Mouse (Mus musculus): Measurements from ENCODE around the gene Eif2ak1. TPM values are rescaled to one million over a fixed set of nuclear protein-coding genes. Genes with fewer than 3 reads are reported as not detected.

The Eif2ak1 gene
- polyA plus RNA-seq, 1 experiment from 2014 or later = 48.0 TPM

GRCm38 (mm10) chr5:143917418-143917817, 99.8 kb downstream of the Eif2ak1 start:
- Histone ChIP-seq H3K4me3 (replicated peaks; ENCODE audit: low read length) (no peak overlapping the region), H3K27ac (no peak overlapping the region), H3K9ac (no peak overlapping the region), H3K4me1 (replicated peaks; ENCODE audit: control insufficient read depth, insufficient read depth, low read length) (no peaks in the 10 kb centered on the region), H3K27me3 (ENCODE audit: control insufficient read depth, insufficient read depth, low read length) (no peaks in the 10 kb centered on the region), H3K36me3 (replicated peaks; ENCODE audit: control insufficient read depth, insufficient read depth) (peaks cover 78% of the 10 kb centered on the region), H3K9me3 (ENCODE audit: control insufficient read depth, low read length) (no peaks in the 10 kb centered on the region), H3K4me2 (replicated peaks) (no peak overlapping the region)
- WGBS = 45% methylated on average over 5 of the region's 5 CpGs
- ATAC-seq (ENCODE audit: low FRiP score) = no peak
- DNase-seq (ENCODE audit: low spot score) = peak; percentile 49

- Histone ChIP-seq H3K9ac (no peak overlapping the region), H3K36me3 (replicated peaks; ENCODE audit: control insufficient read depth, insufficient read depth) (peaks cover 85% of the 10 kb centered on the region), H3K27me3 (ENCODE audit: control insufficient read depth, insufficient read depth, low read length) (no peaks in the 10 kb centered on the region), H3K4me1 (replicated peaks; ENCODE audit: control insufficient read depth, insufficient read depth, low read length) (no peaks in the 10 kb centered on the region), H3K4me3 (replicated peaks; ENCODE audit: low read length) (no peak overlapping the region), H3K9me3 (ENCODE audit: control insufficient read depth, low read length) (no peaks in the 10 kb centered on the region), H3K27ac (no peak overlapping the region), H3K4me2 (replicated peaks) (no peak overlapping the region)
- ATAC-seq (ENCODE audit: low FRiP score) = no peak
- 95% methylated on average over 3 of the region's 3 CpGs for WGBS
- no peak for DNase-seq (ENCODE audit: low spot score)
These were observed 100.5 kb downstream of the Eif2ak1 start for GRCm38 (mm10) chr5:143918120-143918519.

GRCm38 (mm10) chr5:143924781-143925452, 107.3 kb downstream of the Eif2ak1 start:
- Histone ChIP-seq H3K27me3 (ENCODE audit: control insufficient read depth, insufficient read depth, low read length) (no peaks in the 10 kb centered on the region), H3K9ac (no peak overlapping the region), H3K4me2 (replicated peaks) (no peak overlapping the region), H3K9me3 (ENCODE audit: control insufficient read depth, low read length) (no peaks in the 10 kb centered on the region), H3K4me3 (replicated peaks; ENCODE audit: low read length) (no peak overlapping the region), H3K36me3 (replicated peaks; ENCODE audit: control insufficient read depth, insufficient read depth) (peaks cover 90% of the 10 kb centered on the region), H3K4me1 (replicated peaks; ENCODE audit: control insufficient read depth, insufficient read depth, low read length) (no peaks in the 10 kb centered on the region), H3K27ac (no peak overlapping the region)
- ATAC-seq (ENCODE audit: low FRiP score) (no peak), DNase-seq (ENCODE audit: low spot score) (no peak)
- WGBS = 90% methylated on average over 6 of the region's 6 CpGs

- no peaks in the 10 kb centered on the region for H3K9me3 ChIP-seq (ENCODE audit: control insufficient read depth, low read length)
- no peak for DNase-seq (ENCODE audit: low spot score)
- H3K27ac ChIP-seq = no peak within 1 kb of the TSS
- H3K4me3 ChIP-seq (replicated peaks; ENCODE audit: low read length) = no peak within 1 kb of the TSS
- no peaks in the 10 kb centered on the region for H3K27me3 ChIP-seq (ENCODE audit: control insufficient read depth, insufficient read depth, low read length)
- no peak within 1 kb of the TSS for H3K4me2 ChIP-seq (replicated peaks)
- H3K4me1 ChIP-seq (replicated peaks; ENCODE audit: control insufficient read depth, insufficient read depth, low read length) = no peaks in the 10 kb centered on the region
- H3K9ac ChIP-seq = no peak within 1 kb of the TSS
- peaks cover 86% of the 10 kb centered on the region for H3K36me3 ChIP-seq (replicated peaks; ENCODE audit: control insufficient read depth, insufficient read depth)
- ATAC-seq (ENCODE audit: low FRiP score) = no peak
- 96% methylated on average over 8 of the region's 8 CpGs for WGBS
These were observed 110.3 kb downstream of the Eif2ak1 start, which contains the start of gene Gm42421 for GRCm38 (mm10) chr5:143927875-143928274. Gene Gm42421 (plus strand): TSS chr5:143928175.

GRCm38 (mm10) chr5:143929291-143929690, 111.7 kb downstream of the Eif2ak1 start:
- Histone ChIP-seq H3K36me3 (replicated peaks; ENCODE audit: control insufficient read depth, insufficient read depth) (peaks cover 74% of the 10 kb centered on the region), H3K4me2 (replicated peaks) (no peak overlapping the region), H3K27me3 (ENCODE audit: control insufficient read depth, insufficient read depth, low read length) (no peaks in the 10 kb centered on the region), H3K9ac (no peak overlapping the region), H3K27ac (no peak overlapping the region), H3K9me3 (ENCODE audit: control insufficient read depth, low read length) (no peaks in the 10 kb centered on the region), H3K4me1 (replicated peaks; ENCODE audit: control insufficient read depth, insufficient read depth, low read length) (no peaks in the 10 kb centered on the region), H3K4me3 (replicated peaks; ENCODE audit: low read length) (no peak overlapping the region)
- no peak for ATAC-seq (ENCODE audit: low FRiP score)
- WGBS = 93% methylated on average over 4 of the region's 4 CpGs
- no peak for DNase-seq (ENCODE audit: low spot score)

GRCm38 (mm10) chr5:143930656-143931055, 113.1 kb downstream of the Eif2ak1 start:
- no peak overlapping the region for H3K4me3 ChIP-seq (replicated peaks; ENCODE audit: low read length)
- DNase-seq (ENCODE audit: low spot score) (no peak), ATAC-seq (ENCODE audit: low FRiP score) (no peak)
- no peak overlapping the region for H3K4me2 ChIP-seq (replicated peaks)
- no peaks in the 10 kb centered on the region for H3K27me3 ChIP-seq (ENCODE audit: control insufficient read depth, insufficient read depth, low read length)
- peaks cover 60% of the 10 kb centered on the region for H3K36me3 ChIP-seq (replicated peaks; ENCODE audit: control insufficient read depth, insufficient read depth)
- H3K9ac ChIP-seq = no peak overlapping the region
- 97% methylated on average over 12 of the region's 12 CpGs for WGBS
- no peaks in the 10 kb centered on the region for H3K9me3 ChIP-seq (ENCODE audit: control insufficient read depth, low read length)
- H3K4me1 ChIP-seq (replicated peaks; ENCODE audit: control insufficient read depth, insufficient read depth, low read length) = no peaks in the 10 kb centered on the region
- H3K27ac ChIP-seq = no peak overlapping the region

GRCm38 (mm10) chr5:143931863-143932580, 114.4 kb downstream of the Eif2ak1 start:
- 78% methylated on average over 6 of the region's 6 CpGs for WGBS
- no peak for DNase-seq (ENCODE audit: low spot score)
- H3K4me2 ChIP-seq (replicated peaks) = no peak overlapping the region
- no peaks in the 10 kb centered on the region for H3K9me3 ChIP-seq (ENCODE audit: control insufficient read depth, low read length)
- H3K4me3 ChIP-seq (replicated peaks; ENCODE audit: low read length) = no peak overlapping the region
- H3K27me3 ChIP-seq (ENCODE audit: control insufficient read depth, insufficient read depth, low read length) = no peaks in the 10 kb centered on the region
- H3K4me1 ChIP-seq (replicated peaks; ENCODE audit: control insufficient read depth, insufficient read depth, low read length) = no peaks in the 10 kb centered on the region
- H3K9ac ChIP-seq = no peak overlapping the region
- H3K36me3 ChIP-seq (replicated peaks; ENCODE audit: control insufficient read depth, insufficient read depth) = peaks cover 47% of the 10 kb centered on the region
- no peak for ATAC-seq (ENCODE audit: low FRiP score)
- no peak overlapping the region for H3K27ac ChIP-seq

- Histone ChIP-seq H3K4me2 (replicated peaks) (no peak within 1 kb of the TSS; the same call in 1 of the 2 replicates), H3K9ac (no peak within 1 kb of the TSS), H3K9me3 (ENCODE audit: control insufficient read depth, low read length) (no peaks in the 10 kb centered on the region), H3K36me3 (replicated peaks; ENCODE audit: control insufficient read depth, insufficient read depth) (peaks cover 44% of the 10 kb centered on the region), H3K4me1 (replicated peaks; ENCODE audit: control insufficient read depth, insufficient read depth, low read length) (no peaks in the 10 kb centered on the region), H3K27ac (no peak within 1 kb of the TSS), H3K27me3 (ENCODE audit: control insufficient read depth, insufficient read depth, low read length) (no peaks in the 10 kb centered on the region), H3K4me3 (replicated peaks; ENCODE audit: low read length) (no peak within 1 kb of the TSS)
- 19% methylated on average over 8 of the region's 8 CpGs for WGBS
- DNase-seq (ENCODE audit: low spot score) (peak; percentile 29), ATAC-seq (ENCODE audit: low FRiP score) (no peak)
These were observed 115.2 kb downstream of the Eif2ak1 start, which contains the start of gene Rsph10b for GRCm38 (mm10) chr5:143932831-143933230. Gene Rsph10b (plus strand): TSS chr5:143933035.

- H3K36me3 ChIP-seq (replicated peaks; ENCODE audit: control insufficient read depth, insufficient read depth) = peaks cover 38% of the 10 kb centered on the region
- no peak overlapping the region; the same call in 1 of the 2 replicates for H3K4me2 ChIP-seq (replicated peaks)
- no peak overlapping the region for H3K9ac ChIP-seq
- H3K27me3 ChIP-seq (ENCODE audit: control insufficient read depth, insufficient read depth, low read length) = no peaks in the 10 kb centered on the region
- no peak for ATAC-seq (ENCODE audit: low FRiP score)
- no peak overlapping the region for H3K27ac ChIP-seq
- H3K4me3 ChIP-seq (replicated peaks; ENCODE audit: low read length) = no peak overlapping the region
- WGBS = 90% methylated on average over 11 of the region's 11 CpGs
- no peaks in the 10 kb centered on the region for H3K9me3 ChIP-seq (ENCODE audit: control insufficient read depth, low read length)
- H3K4me1 ChIP-seq (replicated peaks; ENCODE audit: control insufficient read depth, insufficient read depth, low read length) = no peaks in the 10 kb centered on the region
- no peak for DNase-seq (ENCODE audit: low spot score)
These were observed 115.8 kb downstream of the Eif2ak1 start for GRCm38 (mm10) chr5:143933414-143933813.

All from hindbrain, embryonic 14.5 days (tissue).